Mouse (Mus musculus): Measurements from ENCODE around the gene Ankar. TPM values are rescaled to one million over a fixed set of nuclear protein-coding genes. Genes with fewer than 3 reads are reported as not detected.

The Ankar gene
- polyA plus RNA-seq, 1 experiment from 2014 or later: not detected

DNA sequence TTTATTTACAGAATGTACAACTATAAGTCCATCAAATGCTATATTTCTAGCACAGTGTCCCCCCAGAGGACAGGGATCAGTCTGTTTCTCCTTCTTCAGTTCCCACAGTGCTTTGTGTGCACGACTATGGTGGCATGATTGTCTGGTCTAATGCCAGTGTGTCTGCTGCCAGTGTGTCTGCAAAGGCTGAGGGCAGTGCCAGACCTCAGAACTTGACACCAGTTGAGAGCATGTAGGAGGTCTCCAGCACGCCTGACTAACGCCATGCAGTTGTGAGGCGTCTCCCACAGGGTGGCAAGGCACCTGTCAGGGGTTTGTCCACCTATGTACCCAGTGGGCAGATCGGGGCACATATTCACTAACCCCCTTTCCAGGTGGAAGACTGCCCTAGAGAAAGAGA lies 99.6 kb downstream of the Ankar start:
- Histone ChIP-seq H3K9me3 (no peaks in the 10 kb centered on the region), H3K9ac (no peak overlapping the region), H3K27me3 (no peaks in the 10 kb centered on the region), H3K4me3 (no peak overlapping the region), H3K27ac (no peak overlapping the region), H3K4me2 (no peak overlapping the region), H3K4me1 (replicated peaks) (peaks cover 6% of the 10 kb centered on the region; the same call in 1 of the 2 replicates), H3K36me3 (peaks cover 74% of the 10 kb centered on the region)
- ATAC-seq (ENCODE audit: low FRiP score): no peak
- 95% methylated on average over 5 of the region's 5 CpGs for WGBS

DNA sequence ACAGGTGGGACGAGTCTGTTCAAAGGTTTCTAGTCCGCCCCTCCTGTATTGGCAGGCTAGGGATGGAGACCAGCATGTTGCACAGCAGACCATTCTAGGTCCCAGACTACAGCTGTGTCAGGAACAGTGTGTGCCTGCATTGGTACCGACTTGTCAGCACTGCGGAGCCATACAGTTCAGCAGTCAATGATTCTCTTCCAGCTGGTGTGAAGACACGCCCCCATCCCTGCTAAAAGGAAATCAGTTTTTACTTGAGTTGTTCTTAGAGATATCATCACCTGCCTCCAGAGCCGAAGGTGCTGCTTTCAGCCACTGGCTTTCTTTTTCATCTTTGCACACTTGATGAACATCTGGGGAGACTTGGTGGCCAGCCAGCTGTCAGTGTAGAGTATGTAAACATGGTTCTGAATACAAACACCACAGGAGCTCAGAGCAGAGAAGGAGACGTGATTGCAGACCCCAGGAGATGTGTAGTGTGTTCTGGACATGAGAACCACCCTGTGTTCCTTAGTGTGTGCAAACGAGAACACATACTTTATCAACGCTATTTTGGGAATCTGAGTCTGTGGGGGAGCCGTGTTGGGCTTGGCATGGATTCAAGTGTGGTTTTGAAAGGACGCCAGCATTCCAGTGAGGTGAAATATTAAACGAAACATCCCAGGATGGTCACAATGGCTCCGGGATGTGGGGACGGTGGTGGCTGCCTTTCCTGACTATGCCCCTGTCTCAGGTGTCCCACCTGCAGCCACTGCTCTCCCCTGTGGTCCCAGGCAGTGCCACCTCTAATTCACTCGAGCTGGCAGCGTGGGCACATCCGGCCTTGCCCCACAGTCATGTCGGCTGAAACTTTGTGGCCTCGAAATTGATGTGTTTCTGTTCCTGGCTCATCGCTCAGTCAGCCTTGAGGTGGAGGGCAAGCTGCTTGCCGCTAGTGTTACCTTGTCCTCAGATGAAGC lies 101.0 kb downstream of the Ankar start:
- Histone ChIP-seq H3K4me1 (replicated peaks) (peaks cover 6% of the 10 kb centered on the region; the same call in 1 of the 2 replicates), H3K4me3 (no peak overlapping the region), H3K9me3 (no peaks in the 10 kb centered on the region), H3K27ac (no peak overlapping the region), H3K4me2 (no peak overlapping the region), H3K27me3 (no peaks in the 10 kb centered on the region), H3K9ac (no peak overlapping the region), H3K36me3 (peaks cover 85% of the 10 kb centered on the region)
- WGBS: 76% methylated on average over 21 of the region's 21 CpGs
- no peak for ATAC-seq (ENCODE audit: low FRiP score)

DNA sequence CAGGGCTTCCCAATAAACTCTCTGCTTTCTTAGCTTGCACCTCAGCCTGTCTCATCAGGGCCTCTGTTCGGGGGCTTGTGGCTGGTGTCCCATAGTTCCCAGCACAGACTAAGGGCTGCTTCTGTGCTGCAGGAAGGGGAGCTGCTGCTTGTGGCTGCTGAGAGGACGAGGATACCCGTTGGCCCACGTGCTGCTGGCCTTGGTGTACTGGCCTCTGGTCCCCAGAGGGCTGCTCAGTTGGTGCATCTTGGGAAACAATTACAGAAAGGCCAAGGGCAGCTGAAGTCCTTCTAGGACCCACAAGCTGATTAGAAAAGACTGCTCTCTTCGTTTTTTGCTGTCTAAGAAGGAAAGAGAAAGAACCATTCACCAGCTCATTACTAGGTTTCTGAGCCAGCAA lies 104.1 kb downstream of the Ankar start:
- Histone ChIP-seq H3K27ac (no peak overlapping the region), H3K27me3 (no peaks in the 10 kb centered on the region), H3K4me2 (no peak overlapping the region), H3K36me3 (peaks cover 89% of the 10 kb centered on the region), H3K4me1 (replicated peaks) (peaks cover 6% of the 10 kb centered on the region; the same call in 1 of the 2 replicates), H3K9me3 (no peaks in the 10 kb centered on the region), H3K9ac (no peak overlapping the region), H3K4me3 (no peak overlapping the region)
- 83% methylated on average over 5 of the region's 5 CpGs for WGBS
- no peak for ATAC-seq (ENCODE audit: low FRiP score)

DNA sequence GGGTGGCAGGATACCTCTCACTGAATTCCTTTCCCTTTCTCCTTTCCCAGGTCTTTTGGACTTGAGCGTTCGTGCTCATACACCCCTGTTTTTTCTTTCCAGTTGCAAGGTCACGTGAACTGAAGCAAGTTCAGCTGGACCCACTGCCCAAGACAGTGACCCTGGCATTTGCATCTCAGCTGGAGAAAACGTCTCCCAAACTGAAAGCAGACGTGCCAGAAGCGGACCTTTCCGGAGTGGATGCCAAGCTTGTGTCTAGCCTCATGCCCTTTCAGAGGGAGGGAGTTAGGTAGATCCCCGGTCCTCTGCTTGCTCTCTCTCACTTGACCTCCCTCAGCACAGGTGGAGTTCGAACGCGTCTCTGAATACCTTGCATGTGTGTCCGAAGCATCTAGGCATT lies 104.7 kb downstream of the Ankar start:
- 95% methylated on average over 12 of the region's 12 CpGs for WGBS
- Histone ChIP-seq H3K4me1 (replicated peaks) (peaks cover 6% of the 10 kb centered on the region; the same call in 1 of the 2 replicates), H3K4me3 (no peak overlapping the region), H3K27me3 (no peaks in the 10 kb centered on the region), H3K9ac (no peak overlapping the region), H3K36me3 (peaks cover 89% of the 10 kb centered on the region), H3K4me2 (no peak overlapping the region), H3K9me3 (no peaks in the 10 kb centered on the region), H3K27ac (no peak overlapping the region)
- no peak for ATAC-seq (ENCODE audit: low FRiP score)

DNA sequence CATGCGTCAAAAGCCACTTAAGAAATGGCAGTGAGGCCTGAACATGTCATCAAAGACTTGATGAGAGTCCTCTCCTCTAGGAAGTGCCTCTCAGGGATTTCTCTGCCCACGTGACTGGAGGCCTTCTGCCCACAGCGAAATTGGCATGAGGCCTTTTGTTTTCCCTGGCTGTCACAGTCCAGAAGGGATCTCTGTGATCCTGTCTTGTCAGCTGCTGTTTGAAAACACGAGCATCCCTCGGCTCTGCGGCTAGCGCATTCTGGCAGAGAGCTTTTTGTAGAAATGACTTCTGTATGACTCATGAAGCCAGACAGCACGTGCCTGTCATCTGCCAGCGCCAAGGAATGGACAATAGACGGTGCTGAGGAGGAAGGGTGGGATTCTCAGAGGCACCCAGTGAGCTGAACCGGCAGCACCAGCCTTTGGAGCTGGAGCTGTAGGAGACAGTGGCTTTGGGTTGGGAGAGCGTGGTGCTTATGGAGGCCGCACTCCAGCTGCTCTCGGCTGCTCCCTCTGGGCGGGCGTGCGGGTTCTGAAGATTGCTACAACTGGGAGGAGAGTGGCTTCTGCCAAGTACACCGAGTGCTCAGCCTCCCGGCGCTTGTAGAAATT lies 106.9 kb downstream of the Ankar start:
- peaks cover 81% of the 10 kb centered on the region for H3K36me3 ChIP-seq
- H3K9me3 ChIP-seq: no peaks in the 10 kb centered on the region
- H3K9ac ChIP-seq: peak overlapping the region; percentile 13; the same call in 1 of the 2 replicates
- WGBS: 80% methylated on average over 20 of the region's 20 CpGs
- no peak overlapping the region for H3K4me3 ChIP-seq
- H3K27me3 ChIP-seq: no peaks in the 10 kb centered on the region
- peak; percentile 71 for ATAC-seq (ENCODE audit: low FRiP score)
- no peaks in the 10 kb centered on the region for H3K4me1 ChIP-seq (replicated peaks)
- H3K27ac ChIP-seq: peak overlapping the region; percentile 80
- H3K4me2 ChIP-seq: no peak overlapping the region

Other genes starting within 250 kb of the Ankar start
- 5.6 and 6.5 TPM in 2 replicates for gene March4, start 163.6 kb downstream of the Ankar start, polyA plus RNA-seq (2015; fragmentation: Nextera tagmentation; extraction: Ambion mirVana)
- 24.7 and 25.4 TPM in 2 replicates for gene Smarcal1, start 117.3 kb downstream of the Ankar start, polyA plus RNA-seq (2015; fragmentation: Nextera tagmentation; extraction: Ambion mirVana)
- gene Rpl37a, start 10.7 kb upstream of the Ankar start, polyA plus RNA-seq (2015; fragmentation: Nextera tagmentation; extraction: Ambion mirVana): 1,191 and 1,281 TPM in 2 replicates
- gene Igfbp2, start 123.9 kb upstream of the Ankar start, polyA plus RNA-seq (2015; fragmentation: Nextera tagmentation; extraction: Ambion mirVana): 392 and 465 TPM in 2 replicates
- gene Igfbp5, start 174.3 kb upstream of the Ankar start, polyA plus RNA-seq (2015; fragmentation: Nextera tagmentation; extraction: Ambion mirVana): 60.5 and 68.4 TPM in 2 replicates

Data from hindbrain, embryonic 13.5 days (tissue).